Comparison of ENCODE assay signal across 8 mouse cellular contexts in genomic region chr4:57956029-57956960, GRCm38 (mm10). TPM values are rescaled to one million over a fixed set of nuclear protein-coding genes. Genes with fewer than 3 reads are reported as not detected.
DNase-seq lines count a peak whose midpoint lies in the region; ATAC-seq lines count a peak whose summit lies in the region.

Gene Txn1, minus strand, starts transcription at chr4:57956411.

- H3K9me3 ChIP-seq in heart, embryonic 14.5 days (ENCODE audit: control insufficient read depth, low read length), result no peaks in the 10 kb centered on the region
- H3K9me3 ChIP-seq in liver, embryonic 13.5 days (replicated peaks), result 0 out of 2 replicates have a peak, but pooled peaks cover 5% of the 10 kb centered on the region
- H3K9me3 ChIP-seq in stomach, embryonic 16.5 days (replicated peaks; ENCODE audit: control insufficient read depth, low read length), result 0 out of 2 replicates have a peak, but pooled peaks cover 4% of the 10 kb centered on the region

- H3K36me3 ChIP-seq in heart, embryonic 14.5 days (ENCODE audit: control insufficient read depth, insufficient read depth, low read length), result peaks cover 6% of the 10 kb centered on the region
- peaks cover 25% of the 10 kb centered on the region for H3K36me3 ChIP-seq in liver, embryonic 13.5 days
- peaks cover 9% of the 10 kb centered on the region for H3K36me3 ChIP-seq in stomach, embryonic 16.5 days (ENCODE audit: control insufficient read depth, insufficient read depth, low read length)

- H3K27ac ChIP-seq in heart, embryonic 14.5 days (replicated peaks in 1 of 2; ENCODE audit: control insufficient read depth in 1 of 2, insufficient read depth in 1 of 2, low read depth in 2 of 2, low read length in 2 of 2), result peak within 1 kb of the TSS; percentile 93 to 99
- peak within 1 kb of the TSS; percentile 98 for H3K27ac ChIP-seq in liver, embryonic 13.5 days
- peak within 1 kb of the TSS; percentile 99 for H3K27ac ChIP-seq in stomach, embryonic 16.5 days (ENCODE audit: low read length)

- no peaks in the 10 kb centered on the region for H3K27me3 ChIP-seq in heart, embryonic 14.5 days (ENCODE audit: control insufficient read depth, insufficient read depth, low read length)
- H3K27me3 ChIP-seq in liver, embryonic 13.5 days, result no peaks in the 10 kb centered on the region
- no peaks in the 10 kb centered on the region for H3K27me3 ChIP-seq in stomach, embryonic 16.5 days (ENCODE audit: control insufficient read depth, insufficient read depth, low read length)

- WGBS in heart, embryonic 14.5 days, result under 1% methylated on average over 71 of the region's 71 CpGs
- WGBS in liver, embryonic 13.5 days (ENCODE audit: insufficient replicate concordance), result under 1% methylated on average over 71 of the region's 71 CpGs
- under 1% methylated on average over 71 of the region's 71 CpGs for WGBS in stomach, embryonic 16.5 days

- H3K4me3 ChIP-seq in heart, embryonic 14.5 days (ENCODE audit: control insufficient read depth in 1 of 2, insufficient read depth in 1 of 2, low read depth in 1 of 2, low read length in 2 of 2), result peak within 1 kb of the TSS; percentile 67 to 87
- H3K4me3 ChIP-seq in liver, embryonic 13.5 days (replicated peaks), result peak within 1 kb of the TSS; percentile 91
- peak within 1 kb of the TSS; percentile 75 for H3K4me3 ChIP-seq in stomach, embryonic 16.5 days (replicated peaks; ENCODE audit: low read length)

- peak; percentile 94 for DNase-seq in c-Kit-negative CD71-positive TER-119-positive erythroid progenitor cells, embryonic 14.5 days (ENCODE audit: low read depth, low spot score)
- DNase-seq in fibroblast of lung, adult 2 months (ENCODE audit: low read depth), result peak; percentile 97
- peak; percentile 99 for DNase-seq in kidney, postnatal 14 days
- DNase-seq in liver, embryonic 13.5 days, result peak; percentile 99
- DNase-seq in neural tube, embryonic 10.5 days (ENCODE audit: extremely low spot score, low spot score), result peak; percentile 99

- H3K4me1 ChIP-seq in heart, embryonic 14.5 days (ENCODE audit: control insufficient read depth in 2 of 2, insufficient read depth in 2 of 2, low read length in 2 of 2), result peaks cover 13 to 15% of the 10 kb centered on the region in 2 experiments
- peaks cover 45% of the 10 kb centered on the region for H3K4me1 ChIP-seq in liver, embryonic 13.5 days (replicated peaks)
- H3K4me1 ChIP-seq in stomach, embryonic 16.5 days (ENCODE audit: control insufficient read depth, insufficient read depth, low read length), result peaks cover 19% of the 10 kb centered on the region; the same call in 1 of the 2 replicates

- H3K4me2 ChIP-seq in heart, embryonic 14.5 days (ENCODE audit: low read length), result peak within 1 kb of the TSS; percentile 80
- peak within 1 kb of the TSS; percentile 89 for H3K4me2 ChIP-seq in liver, embryonic 13.5 days
- peak within 1 kb of the TSS; percentile 62 for H3K4me2 ChIP-seq in stomach, embryonic 16.5 days (ENCODE audit: low read depth, low read length)

- ATAC-seq in CD4-positive, CD25-positive, alpha-beta regulatory T cell, adult 4 months, result peak; percentile 85
- ATAC-seq in heart, embryonic 14.5 days (ENCODE audit: insufficient number of reproducible peaks, insufficient read depth, low FRiP score, low read depth), result peak; percentile 99
- peak; percentile 93 for ATAC-seq in liver, embryonic 13.5 days (ENCODE audit: low read depth)
- ATAC-seq in stomach, embryonic 16.5 days (ENCODE audit: insufficient read depth, low FRiP score), result peak; percentile 97

- peak within 1 kb of the TSS; percentile 86 for H3K9ac ChIP-seq in heart, embryonic 14.5 days (ENCODE audit: low read length)
- H3K9ac ChIP-seq in liver, embryonic 13.5 days, result peak within 1 kb of the TSS; percentile 92
- peak within 1 kb of the TSS; percentile 85 for H3K9ac ChIP-seq in stomach, embryonic 16.5 days (ENCODE audit: low read length)

RNA-seq across cellular contexts. Expression of gene Txn1, which starts in this region (rescaled TPM):
- 100 to 1,000 TPM in 1 of 2 experiments, 10 to 100 TPM in 1; 96.6 to 129 TPM for polyA plus RNA-seq in CD4-positive, CD25-positive, alpha-beta regulatory T cell, adult 4 months (2017; shearing (Covaris generic))
- polyA plus RNA-seq in heart, embryonic 14.5 days (2014; fragmentation: Nextera tagmentation; extraction: Ambion mirVana), result 299 and 325 TPM in 2 replicates
- polyA plus RNA-seq in liver, embryonic 13.5 days (2015; fragmentation: Nextera tagmentation; extraction: Ambion mirVana), result 275 and 284 TPM in 2 replicates
- polyA plus RNA-seq in stomach, embryonic 16.5 days (2015; fragmentation: Nextera tagmentation; extraction: Ambion mirVana), result 451 and 475 TPM in 2 replicates

Comparison
In these comparisons a context has a peak if more than half of its experiments do, and no peak if none do; other contexts are left out.
1. Peak in every context shown above with its lines: DNase-seq, ATAC-seq, H3K4me3 ChIP-seq and H3K27ac ChIP-seq.